Mouse (Mus musculus) erythroblast, embryonic 14.5 days (primary cell): ENCODE results near the gene Tpp1.

Source experiments
- GATA1 ChIP-seq: IDR thresholded peaks from 2 replicates; pipeline ENCODE4 v1.6.1; 2012; ENCODE audit warnings: low read length, inconsistent platforms, mixed read lengths
- TAL1 ChIP-seq: IDR thresholded peaks from 3 replicates; pipeline ENCODE4 v1.6.1; 2012; ENCODE audit warnings: low read length, inconsistent platforms, mixed read lengths

- TF ChIP-seq GATA1 (no peak), TAL1 (no peak)
These were observed 17.2 kb downstream of the Tpp1 start for GRCm38 (mm10) chr7:105734826-105735225.
